Mouse (Mus musculus) bone marrow, adult 2 months (tissue): Measurements from ENCODE around the gene Aire. TPM values are rescaled to one million over a fixed set of nuclear protein-coding genes. Genes with fewer than 3 reads are reported as not detected.

Experiments
- H3K27ac ChIP-seq: fragments of 200-500 bp; 2 replicates; pipeline ENCODE4 v1.5.1; 2012; ENCODE audit warnings: low read depth, mild to moderate bottlenecking, control low read depth, inconsistent platforms, low read length; ENCODE audit not compliant: control insufficient read depth, poor library complexity, insufficient read depth
- H3K4me1 ChIP-seq: fragments of 200-500 bp; 2 replicates; pipeline ENCODE4 v1.6.1; 2011; ENCODE audit warnings: low read length; ENCODE audit not compliant: control insufficient read depth, insufficient read depth
- H3K4me3 ChIP-seq: fragments of 200-500 bp; replicated peaks from 2 replicates; pipeline ENCODE3; 2011; ENCODE audit warnings: mild to moderate bottlenecking, low read depth, low read length, control low read depth; ENCODE audit not compliant: control insufficient read depth
- CTCF ChIP-seq: fragments of 200-500 bp; IDR thresholded peaks from 2 replicates; pipeline ENCODE4 v1.5.1; 2011; ENCODE audit warnings: low read length, control low read depth; ENCODE audit not compliant: control insufficient read depth, insufficient read depth
- POLR2A ChIP-seq: fragments of 200-500 bp; IDR thresholded peaks from 2 replicates; pipeline ENCODE4 v1.6.1; 2011; ENCODE audit warnings: low read depth, mild to moderate bottlenecking, control low read depth, low read length, borderline replicate concordance; ENCODE audit not compliant: control insufficient read depth
- WGBS: fragments of 180-500 bp; shearing (Covaris S2); methylation state at CpG from one replicate; pipeline ENCODE4 v1.1.7; 2018; 5-methylcytosine and 5-hydroxymethylcytosine counted together
- polyA plus RNA-seq: library from polyadenylated mRNA; stranded (reverse); fragments of >200 nt; gene quantifications from 2 replicates; pipeline ENCODE4 v1.2.4, GENCODE M21; 2011; ENCODE audit warnings: low replicate concordance; ENCODE audit not compliant: missing spikeins, insufficient read depth, insufficient read length

Aire gene
- polyA plus RNA-seq, 1 experiment: not detected

- Histone ChIP-seq H3K4me1 (no peaks in the 10 kb centered on the region; the same call in 1 of the 2 replicates), H3K4me3 (no peak overlapping the region), H3K27ac (no peak overlapping the region)
- TF ChIP-seq POLR2A: no peak
- TF ChIP-seq CTCF: no peak
- WGBS: 57% methylated on average over 4 of the region's 4 CpGs
These were observed 23.8 kb upstream of the Aire start for GRCm38 (mm10) chr10:78067226-78067625.

GRCm38 (mm10) chr10:78063122-78063521 is 19.7 kb upstream of the Aire start:
- WGBS: 39% methylated on average over 9 of the region's 9 CpGs
- Histone ChIP-seq H3K27ac (no peak overlapping the region), H3K4me1 (no peaks in the 10 kb centered on the region; the same call in 1 of the 2 replicates), H3K4me3 (no peak overlapping the region)
- TF ChIP-seq POLR2A: no peak
- no peak for TF ChIP-seq CTCF

GRCm38 (mm10) chr10:78057056-78057455 is 13.6 kb upstream of the Aire start:
- no peaks in the 10 kb centered on the region for H3K4me1 ChIP-seq
- 81% methylated on average over 8 of the region's 8 CpGs for WGBS
- no peak for TF ChIP-seq CTCF
- H3K27ac ChIP-seq: no peak overlapping the region
- H3K4me3 ChIP-seq: no peak overlapping the region

GRCm38 (mm10) chr10:78054633-78055565 is 11.5 kb upstream of the Aire start:
- Histone ChIP-seq H3K4me1 (no peaks in the 10 kb centered on the region), H3K4me3 (no peak overlapping the region), H3K27ac (no peak overlapping the region)
- 42% methylated on average over 19 of the region's 19 CpGs for WGBS
- TF ChIP-seq POLR2A (no peak), CTCF (no peak)

- H3K27ac ChIP-seq: no peak overlapping the region
- H3K4me3 ChIP-seq: no peak overlapping the region
- H3K4me1 ChIP-seq: no peaks in the 10 kb centered on the region
- WGBS: 77% methylated on average over 11 of the region's 11 CpGs
- TF ChIP-seq CTCF: no peak
- TF ChIP-seq POLR2A: no peak
These were observed 6.2 kb upstream of the Aire start for GRCm38 (mm10) chr10:78049519-78050035.

- no peaks in the 10 kb centered on the region; the same call in none of the 2 replicates for H3K4me1 ChIP-seq
- WGBS: 71% methylated on average over 9 of the region's 10 CpGs
- TF ChIP-seq CTCF (no peak), POLR2A (no peak)
These were observed 4.8 kb upstream of the Aire start for GRCm38 (mm10) chr10:78048061-78048730.

GRCm38 (mm10) chr10:78046388-78046787 is 3.0 kb upstream of the Aire start:
- Histone ChIP-seq H3K4me1 (no peaks in the 10 kb centered on the region; the same call in none of the 2 replicates), H3K27ac (no peak overlapping the region), H3K4me3 (no peak overlapping the region)
- 78% methylated on average over 4 of the region's 4 CpGs for WGBS
- TF ChIP-seq POLR2A (no peak), CTCF (no peak)

More at GRCm38 (mm10) chr10:78048061-78048730, 4.8 kb upstream of the Aire start:
- Histone ChIP-seq H3K27ac (no peak overlapping the region), H3K4me3 (no peak overlapping the region)

GRCm38 (mm10) chr10:78044531-78044930 is 1.1 kb upstream of the Aire start:
- H3K4me1 ChIP-seq: no peaks in the 10 kb centered on the region; the same call in none of the 2 replicates
- H3K4me3 ChIP-seq: no peak overlapping the region
- TF ChIP-seq POLR2A: no peak
- no peak for TF ChIP-seq CTCF
- no peak overlapping the region for H3K27ac ChIP-seq
- 71% methylated on average over 1 of the region's 1 CpGs for WGBS
